Mouse (Mus musculus): ENCODE measurements around the gene Nlrp2.

GRCm38 (mm10) chr7:5327511-5327910 lies 23.3 kb downstream of the Nlrp2 start:
- TF ChIP-seq POLR2A (IDR thresholded peaks at IDR 0.05; ENCODE audit: insufficient read depth, low read depth, low read length) (no peak), CTCF (IDR thresholded peaks at IDR 0.05) (no peak)

Measured in heart, adult 2 months (tissue).